Mouse (Mus musculus) NIH3T3 (cell line): ENCODE measurements around the gene Cxcr3.

ENCODE experiments used
- DNase-seq: peaks from one replicate; pipeline ENCODE4 v3.0.0-alpha.2; 2012; ENCODE audit warnings: low read depth

The Cxcr3 gene

GRCm38 (mm10) chrX:101733828-101734319, at the start of gene Cxcr3:
Gene Cxcr3, minus strand, starts transcription at chrX:101734269.
- DNase-seq, result no peak

DNA sequence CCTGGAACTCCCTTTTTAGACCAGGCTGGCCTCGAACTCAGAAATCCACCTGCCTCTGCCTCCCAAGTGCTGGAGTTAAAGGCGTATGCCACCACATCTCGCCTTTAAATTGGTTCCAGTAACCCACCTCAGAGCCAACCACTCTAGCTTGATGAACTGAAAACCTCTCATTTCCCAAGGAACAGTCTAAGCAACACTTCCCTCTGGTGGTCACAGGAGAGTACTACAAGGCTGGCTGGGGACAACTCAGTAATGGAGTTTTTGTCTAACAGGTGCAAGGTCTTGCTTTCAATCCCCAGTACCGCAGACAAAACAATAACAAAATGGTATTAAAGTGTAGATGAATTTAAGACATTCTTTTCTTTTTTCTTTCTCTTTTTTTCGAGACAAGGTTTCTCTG, 38.0 kb upstream of the Cxcr3 start:
- peak; percentile 69 for DNase-seq

- no peak for DNase-seq
Observed at GRCm38 (mm10) chrX:101770307-101770706, 36.2 kb upstream of the Cxcr3 start.

DNA sequence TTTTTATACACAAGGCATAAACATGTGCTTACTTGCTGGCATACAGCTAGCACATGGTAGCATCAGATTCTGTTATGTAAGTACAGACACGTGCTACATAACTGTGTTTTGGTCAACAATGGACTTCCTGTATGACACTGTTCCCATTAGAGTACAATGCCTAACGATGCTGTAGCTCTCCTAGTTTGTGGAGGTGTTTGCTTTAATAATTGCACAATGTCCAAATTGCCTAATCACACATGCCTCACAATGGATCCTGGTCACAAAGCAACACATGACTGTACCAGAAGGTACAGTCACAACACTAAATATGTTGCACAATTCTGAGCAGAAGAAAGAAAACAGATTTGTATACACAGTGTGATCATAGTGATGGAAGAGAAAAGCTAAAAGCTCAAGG, 35.4 kb upstream of the Cxcr3 start:
- no peak for DNase-seq

- DNase-seq, result no peak
Observed at GRCm38 (mm10) chrX:101767280-101767679, 33.2 kb upstream of the Cxcr3 start.

- DNase-seq, result no peak
Observed at GRCm38 (mm10) chrX:101765111-101765510, 31.0 kb upstream of the Cxcr3 start.

DNA sequence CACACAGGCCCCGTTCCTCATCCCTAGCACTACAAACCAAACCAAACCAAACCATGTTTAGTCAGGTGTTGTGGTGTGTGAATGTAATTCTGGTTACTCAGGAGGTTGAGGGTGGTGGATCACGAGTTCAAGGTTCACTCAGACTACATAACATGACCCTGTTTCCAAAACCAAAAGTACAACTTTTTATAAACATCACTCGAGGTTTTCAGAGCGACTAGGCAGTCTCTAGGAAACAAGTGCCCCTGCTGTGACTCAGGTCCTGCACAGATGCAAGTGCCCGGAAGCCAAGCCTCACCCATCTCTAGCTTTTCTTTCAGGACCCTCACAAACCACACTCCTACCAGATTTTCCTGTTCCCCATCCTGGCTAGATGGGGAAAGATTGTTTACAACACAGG, 30.6 kb upstream of the Cxcr3 start:
- no peak for DNase-seq

DNA sequence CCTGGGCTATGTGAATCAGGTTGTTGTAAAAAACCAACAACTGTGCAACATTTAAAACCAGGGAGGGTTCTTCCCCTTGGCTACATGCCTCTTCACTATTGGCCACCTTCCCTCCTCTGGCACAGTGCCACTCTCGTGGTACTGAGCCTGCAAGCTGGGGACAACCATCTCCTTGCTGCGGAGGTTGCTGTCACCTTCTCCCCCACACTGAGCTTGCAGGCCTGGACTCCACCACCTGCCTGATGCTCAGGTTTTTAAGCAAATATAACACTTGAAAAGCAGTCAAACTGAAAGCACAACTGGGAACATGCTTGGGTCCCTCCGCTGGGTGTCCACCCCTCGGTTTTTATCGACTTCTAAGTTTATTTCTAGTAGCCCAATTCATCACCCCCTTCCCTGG, 20.4 kb upstream of the Cxcr3 start:
- DNase-seq, result peak; percentile 6

DNA sequence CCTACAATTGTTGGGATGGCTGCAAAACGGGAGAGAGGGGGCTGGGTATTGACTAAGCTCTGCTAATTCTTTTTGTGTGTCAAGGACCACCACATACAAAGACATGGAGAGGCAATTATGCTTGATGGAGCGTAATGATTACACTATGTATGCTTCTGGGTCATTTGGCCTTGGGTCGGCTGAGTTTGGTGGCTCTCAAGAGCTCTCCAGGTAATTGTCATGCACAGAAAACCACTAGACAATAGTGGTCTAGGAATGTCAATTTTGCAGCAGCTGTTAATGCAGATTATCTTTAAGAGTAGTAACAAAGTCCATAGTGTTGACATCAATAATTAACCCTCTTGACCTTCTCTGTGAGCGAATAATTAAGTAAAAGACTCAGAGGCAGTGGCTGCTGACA, 16.1 kb upstream of the Cxcr3 start:
- no peak for DNase-seq

- no peak for DNase-seq
Observed at GRCm38 (mm10) chrX:101741064-101741433, 7.0 kb upstream of the Cxcr3 start.

- DNase-seq, result no peak
Observed at GRCm38 (mm10) chrX:101740335-101741063, 6.4 kb upstream of the Cxcr3 start.

DNA sequence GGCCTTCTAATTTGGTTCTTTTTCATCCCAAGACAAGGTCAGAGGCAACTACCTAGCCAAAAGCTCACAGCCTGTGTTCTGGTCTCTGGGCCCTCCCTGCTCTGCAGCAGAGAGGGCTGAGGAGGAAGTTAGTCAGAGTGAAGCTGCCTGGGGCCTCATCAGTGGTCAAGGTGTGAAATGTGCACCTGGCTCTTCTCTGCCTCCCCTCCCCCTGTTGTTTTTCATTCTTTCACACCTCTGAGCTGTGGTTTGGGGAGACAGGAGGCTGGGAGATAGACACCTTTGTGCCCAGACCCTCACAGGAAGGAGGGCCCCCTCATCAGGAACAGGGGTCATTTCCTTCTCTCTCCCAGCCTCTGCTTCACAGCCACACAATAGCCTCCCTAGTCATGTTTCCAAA, 3.1 kb upstream of the Cxcr3 start:
- no peak for DNase-seq

GRCm38 (mm10) chrX:101734981-101735380, 912 bp upstream of the Cxcr3 start:
- no peak for DNase-seq

GRCm38 (mm10) chrX:101733288-101733687, 781 bp downstream of the Cxcr3 start:
- no peak for DNase-seq

DNA sequence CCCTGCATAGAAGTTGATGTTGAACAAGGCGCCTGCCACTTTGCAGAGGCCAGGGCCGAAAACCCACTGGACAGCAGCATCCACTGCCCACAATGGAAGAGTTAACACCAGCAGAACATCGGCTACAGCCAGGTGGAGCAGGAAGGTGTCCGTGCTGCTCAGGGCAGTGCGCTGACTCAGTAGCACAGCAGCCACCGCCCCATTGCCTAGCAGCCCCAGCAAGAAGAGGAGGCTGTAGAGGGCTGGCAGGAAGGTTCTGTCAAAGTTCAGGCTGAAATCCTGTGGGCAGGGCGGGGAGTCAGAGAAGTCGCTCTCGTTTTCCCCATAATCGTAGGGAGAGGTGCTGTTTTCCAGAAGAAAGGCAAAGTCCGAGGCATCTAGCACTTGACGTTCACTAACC, 1.4 kb downstream of the Cxcr3 start:
- DNase-seq, result no peak

DNA sequence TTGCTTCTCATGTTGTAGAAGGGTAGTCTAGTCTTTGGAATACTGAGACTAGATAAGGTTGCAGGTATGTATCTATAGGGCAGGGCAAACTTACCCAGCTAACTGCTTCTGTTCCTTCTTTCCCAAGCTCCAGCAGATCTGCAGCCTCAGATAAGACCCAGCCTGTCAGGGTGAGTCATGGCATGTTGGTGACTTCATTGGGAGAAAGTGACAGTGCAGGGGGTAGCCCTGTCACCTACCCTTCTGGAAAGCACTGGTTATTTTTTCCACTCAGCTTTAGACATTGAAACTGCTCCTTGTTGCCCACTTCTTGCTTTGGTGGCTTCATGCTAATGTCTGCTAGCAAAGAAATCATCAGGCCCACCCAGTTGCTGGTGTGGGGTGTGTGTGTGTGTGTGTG, 4.1 kb downstream of the Cxcr3 start:
- no peak for DNase-seq

DNA sequence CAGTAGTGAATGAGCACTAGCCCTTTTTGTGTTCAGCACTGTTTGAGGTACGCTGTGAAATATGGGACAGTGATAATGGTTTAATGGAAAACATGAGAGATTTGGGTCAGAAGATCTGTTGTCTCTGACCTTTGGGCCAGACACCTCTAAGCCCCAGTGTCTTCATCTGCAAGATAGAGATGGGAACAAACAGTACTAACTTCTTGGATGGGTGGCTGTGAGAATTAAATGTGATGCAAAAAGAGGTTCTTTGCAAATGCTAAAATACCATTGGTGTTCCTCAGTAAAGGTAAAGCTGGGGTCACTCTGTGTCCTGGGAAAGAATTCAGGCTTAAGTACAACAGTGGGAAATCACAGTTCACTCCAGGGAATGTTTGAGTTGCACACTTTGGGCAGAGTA, 13.7 kb downstream of the Cxcr3 start:
- DNase-seq, result no peak

DNA sequence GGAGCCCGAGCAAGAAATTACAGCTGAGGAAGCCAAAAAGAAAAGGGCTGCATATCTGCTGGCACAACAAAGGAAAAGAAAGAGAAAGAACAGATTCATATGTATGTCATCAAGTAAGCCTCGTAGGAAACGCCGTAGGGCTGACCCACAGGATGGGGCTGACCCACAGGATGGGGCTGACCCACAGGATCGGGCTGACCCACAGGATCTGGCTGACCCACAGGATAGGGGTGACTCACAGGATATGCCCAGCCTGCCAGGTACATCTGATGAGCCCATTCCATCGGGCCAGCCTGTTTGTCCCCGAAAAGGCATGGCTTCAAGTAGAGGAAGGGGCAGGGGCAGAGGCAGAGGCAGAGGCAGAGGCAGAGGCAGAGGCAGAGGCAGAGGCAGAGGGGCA, 29.0 kb downstream of the Cxcr3 start:
- no peak for DNase-seq

DNA sequence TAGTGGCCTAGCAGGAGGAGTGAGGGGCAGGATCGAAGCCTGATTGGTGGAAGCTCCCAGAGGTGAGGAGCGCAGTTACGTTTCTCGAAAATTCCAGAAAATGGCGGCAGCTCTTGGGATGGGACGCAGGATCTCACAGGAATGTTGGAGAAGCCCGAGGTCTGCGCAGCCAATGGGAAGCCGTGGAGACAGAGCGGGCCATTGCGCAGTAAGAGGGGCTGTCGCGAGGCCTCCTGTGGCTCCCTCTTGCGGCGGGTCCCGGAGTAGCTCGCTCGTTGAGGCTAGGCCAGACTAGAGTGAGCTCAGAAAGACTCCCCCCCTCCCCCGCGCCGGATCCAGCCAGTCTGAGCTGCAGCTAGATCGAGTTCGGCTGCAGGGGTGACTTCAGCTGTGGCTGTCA, 35.8 kb downstream of the Cxcr3 start:
- DNase-seq, result no peak

- no peak for DNase-seq
Observed at GRCm38 (mm10) chrX:101697537-101697936, 36.5 kb downstream of the Cxcr3 start.

DNA sequence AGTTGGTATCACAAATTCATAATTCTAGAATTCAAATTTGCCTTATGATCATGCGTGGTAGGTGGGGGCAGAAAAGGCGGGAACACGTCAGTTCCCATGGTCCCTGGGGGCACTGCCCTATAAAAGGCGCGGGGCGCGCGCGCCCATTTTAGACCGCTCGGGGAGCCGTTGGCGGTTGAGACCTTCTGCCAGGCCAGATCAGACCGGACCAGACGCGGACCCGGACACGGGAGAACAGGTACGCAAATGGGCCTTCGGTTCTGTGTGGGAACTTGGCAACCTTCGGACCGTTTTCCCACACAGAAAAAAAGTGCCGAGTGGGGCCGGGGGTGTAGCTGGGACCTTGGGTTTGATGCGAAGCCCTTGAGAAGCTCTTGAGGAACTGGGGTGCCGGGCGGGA, 38.4 kb downstream of the Cxcr3 start:
- DNase-seq, result no peak
